Mouse (Mus musculus) lung, adult 2 months (tissue): Measurements from ENCODE around the gene Kat6b.

Experiments
- CTCF ChIP-seq: fragments of 200-500 bp; IDR thresholded peaks from 2 replicates; pipeline ENCODE4 v1.5.1; 2011; ENCODE audit warnings: mild to moderate bottlenecking, low read length, control low read depth; ENCODE audit not compliant: insufficient read depth
- POLR2A ChIP-seq: fragments of 200-500 bp; IDR thresholded peaks from 2 replicates; pipeline ENCODE4 v1.6.1; 2011; ENCODE audit warnings: low read depth, mild to moderate bottlenecking, control low read depth, low read length, borderline replicate concordance; ENCODE audit errors: extremely low read depth

DNA sequence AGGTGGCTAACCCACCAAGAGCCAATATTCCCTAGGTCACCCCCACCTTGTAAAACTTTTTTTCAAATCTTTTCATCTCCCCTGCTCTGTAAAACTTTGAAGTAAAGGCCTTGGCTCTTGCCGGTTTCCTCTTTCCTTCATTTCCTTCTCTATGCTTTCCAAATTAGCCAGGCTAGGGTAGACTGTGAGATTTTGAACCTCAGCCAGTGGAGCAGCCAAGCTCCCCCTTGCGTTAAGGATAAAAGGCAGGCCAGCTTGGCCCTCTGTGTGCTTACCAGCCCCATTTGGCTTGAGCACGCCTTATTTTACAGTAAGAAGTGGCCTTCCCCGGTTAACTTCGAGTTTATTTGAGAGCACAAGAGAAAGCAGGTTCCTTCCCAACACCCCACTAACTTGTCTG, 193.2 kb downstream of the Kat6b start:
- TF ChIP-seq POLR2A (no peak), CTCF (no peak)
